Mouse (Mus musculus) small intestine, adult 2 months (tissue): Measurements from ENCODE around the gene Snap47. TPM values are rescaled to one million over a fixed set of nuclear protein-coding genes. Genes with fewer than 3 reads are reported as not detected.

Experiments
- H3K27ac ChIP-seq: fragments of 200-500 bp; 2 replicates; pipeline ENCODE4 v1.5.1; 2012; ENCODE audit warnings: low read depth, low read length, control low read depth, inconsistent platforms; ENCODE audit not compliant: insufficient read depth
- H3K27me3 ChIP-seq: fragments of 200-500 bp; 2 replicates; pipeline ENCODE4 v1.6.1; 2012; ENCODE audit warnings: mild to moderate bottlenecking, moderate library complexity, low read length, inconsistent platforms; ENCODE audit not compliant: control insufficient read depth, insufficient read depth
- H3K36me3 ChIP-seq: fragments of 200-500 bp; 2 replicates; pipeline ENCODE4 v1.6.1; 2012; ENCODE audit warnings: mild to moderate bottlenecking, low read length, control low read depth, inconsistent platforms; ENCODE audit not compliant: control insufficient read depth, insufficient read depth
- H3K4me1 ChIP-seq: fragments of 200-500 bp; 2 replicates; pipeline ENCODE4 v1.6.1; 2012; ENCODE audit warnings: low read length, inconsistent platforms, mixed read lengths; ENCODE audit not compliant: control insufficient read depth, insufficient read depth, insufficient read length
- H3K4me3 ChIP-seq: fragments of 200-500 bp; 2 replicates; pipeline ENCODE4 v1.5.1; 2012; ENCODE audit warnings: low read depth, mild to moderate bottlenecking, control low read depth, inconsistent platforms, low read length, moderate library complexity
- CTCF ChIP-seq: fragments of 200-500 bp; IDR thresholded peaks from 2 replicates; pipeline ENCODE4 v1.5.1; 2012; ENCODE audit warnings: low read depth, mild to moderate bottlenecking, control low read depth, inconsistent platforms, low read length, moderate library complexity, mixed read lengths; ENCODE audit not compliant: insufficient replicate concordance, insufficient read length; ENCODE audit errors: extremely low read depth
- POLR2A ChIP-seq: fragments of 200-500 bp; IDR thresholded peaks from 2 replicates; pipeline ENCODE4 v1.6.1; 2012; ENCODE audit warnings: low read depth, mild to moderate bottlenecking, control low read depth, inconsistent platforms, low read length, moderate library complexity
- WGBS: fragments of 180-500 bp; shearing (Covaris S2); methylation state at CpG from one replicate; pipeline ENCODE4 v1.1.7; 2018; 5-methylcytosine and 5-hydroxymethylcytosine counted together
- polyA plus RNA-seq: library from polyadenylated mRNA; depleted of rRNA; stranded (reverse); fragments of >200 nt; gene quantifications from 2 replicates; pipeline ENCODE4 v1.2.3, GENCODE M21; 2012

Gene Snap47
- polyA plus RNA-seq, 1 experiment = 14.6 TPM

GRCm38 (mm10) chr11:59472326-59472677, 21.3 kb upstream of the Snap47 start, which contains the start of gene Zfp867:
Gene Zfp867 (minus strand): TSS chr11:59472474.
- peak within 1 kb of the TSS; percentile 82 for H3K4me3 ChIP-seq
- TF ChIP-seq POLR2A (peak; percentile 15; the same call in 1 of the 2 replicates), CTCF (no peak)
- no peaks in the 10 kb centered on the region; the same call in 1 of the 2 replicates for H3K36me3 ChIP-seq
- WGBS = under 1% methylated on average over 19 of the region's 19 CpGs
- no peaks in the 10 kb centered on the region; the same call in 1 of the 2 replicates for H3K4me1 ChIP-seq
- no peaks in the 10 kb centered on the region for H3K27me3 ChIP-seq
- H3K27ac ChIP-seq = peak within 1 kb of the TSS; percentile 38

GRCm38 (mm10) chr11:59471413-59472325, 20.7 kb upstream of the Snap47 start:
- Histone ChIP-seq H3K4me1 (no peaks in the 10 kb centered on the region; the same call in 1 of the 2 replicates), H3K36me3 (no peaks in the 10 kb centered on the region; the same call in 1 of the 2 replicates), H3K27ac (peak overlapping the region; percentile 38), H3K4me3 (peak overlapping the region; percentile 82), H3K27me3 (no peaks in the 10 kb centered on the region)
- TF ChIP-seq CTCF (no peak), POLR2A (no peak)
- 4% methylated on average over 37 of the region's 37 CpGs for WGBS

- Histone ChIP-seq H3K4me1 (no peaks in the 10 kb centered on the region), H3K36me3 (peaks cover 24% of the 10 kb centered on the region), H3K27ac (no peak overlapping the region), H3K27me3 (no peaks in the 10 kb centered on the region), H3K4me3 (no peak overlapping the region)
- TF ChIP-seq CTCF (no peak), POLR2A (no peak)
- 97% methylated on average over 2 of the region's 2 CpGs for WGBS
Measured at GRCm38 (mm10) chr11:59460459-59460858, 9.5 kb upstream of the Snap47 start.

GRCm38 (mm10) chr11:59458973-59459372, 8.0 kb upstream of the Snap47 start:
- Histone ChIP-seq H3K4me3 (no peak overlapping the region), H3K4me1 (no peaks in the 10 kb centered on the region), H3K36me3 (peaks cover 35% of the 10 kb centered on the region), H3K27ac (no peak overlapping the region), H3K27me3 (no peaks in the 10 kb centered on the region)
- no peak for TF ChIP-seq CTCF
- no peak for TF ChIP-seq POLR2A
- WGBS = 49% methylated on average over 5 of the region's 5 CpGs

DNA sequence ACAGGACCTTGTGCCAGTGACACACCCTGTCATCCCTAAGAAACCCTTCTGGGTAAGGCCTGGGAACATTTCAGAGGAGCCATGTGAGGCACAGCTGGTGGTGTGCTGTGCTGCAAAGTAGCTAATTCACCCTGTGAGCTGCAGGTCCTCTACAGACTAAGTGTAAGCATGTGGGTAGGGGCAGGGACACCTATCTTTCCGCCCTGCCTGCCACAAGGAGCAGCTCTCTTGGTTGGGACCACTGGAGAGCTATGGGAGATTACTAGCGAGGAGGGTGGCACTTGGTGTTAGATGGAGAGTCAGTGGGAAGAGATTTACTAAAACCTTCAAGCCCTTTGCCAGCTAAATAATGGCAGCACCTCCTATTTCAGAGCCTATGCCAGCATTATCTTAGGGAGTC, 5.9 kb upstream of the Snap47 start:
- Histone ChIP-seq H3K4me3 (no peak overlapping the region), H3K27ac (no peak overlapping the region), H3K27me3 (no peaks in the 10 kb centered on the region), H3K36me3 (peaks cover 25% of the 10 kb centered on the region), H3K4me1 (no peaks in the 10 kb centered on the region)
- TF ChIP-seq POLR2A = no peak
- TF ChIP-seq CTCF = no peak
- WGBS = 93% methylated on average over 2 of the region's 2 CpGs

- WGBS = 88% methylated on average over 2 of the region's 2 CpGs
- H3K27me3 ChIP-seq = no peaks in the 10 kb centered on the region
- TF ChIP-seq POLR2A = no peak
- TF ChIP-seq CTCF = no peak
Measured at GRCm38 (mm10) chr11:59456346-59456745, 5.4 kb upstream of the Snap47 start.

DNA sequence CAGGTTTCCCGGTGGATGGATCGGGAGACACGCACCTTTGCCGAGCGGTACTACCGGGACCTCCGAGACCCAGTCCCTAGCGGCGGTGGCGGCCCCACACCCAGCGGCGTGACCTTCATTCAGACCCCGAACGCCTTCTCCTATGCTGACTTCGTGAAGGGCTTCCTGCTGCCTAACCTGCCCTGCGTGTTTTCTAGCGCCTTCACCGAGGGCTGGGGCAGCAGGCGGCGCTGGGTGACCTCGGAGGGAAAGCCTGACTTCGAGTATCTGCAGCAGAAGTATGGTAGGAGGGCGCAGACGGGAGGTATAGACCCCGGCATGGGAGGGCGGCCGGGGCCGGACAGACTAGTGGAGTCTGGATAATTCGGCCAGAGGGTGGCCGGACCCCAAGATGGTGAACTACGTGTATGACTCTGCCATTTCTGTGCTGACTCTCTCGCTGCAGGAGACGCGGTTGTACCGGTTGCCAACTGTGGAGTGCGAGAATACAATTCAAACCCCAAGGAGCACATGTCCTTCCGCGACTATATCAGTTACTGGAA, 685 bp downstream of the Snap47 start:
- peaks cover 8% of the 10 kb centered on the region for H3K4me1 ChIP-seq
- H3K36me3 ChIP-seq = peaks cover 16% of the 10 kb centered on the region
- 1% methylated on average over 38 of the region's 38 CpGs for WGBS
- no peaks in the 10 kb centered on the region for H3K27me3 ChIP-seq
- peak overlapping the region; percentile 46 for H3K27ac ChIP-seq
- H3K4me3 ChIP-seq = peak overlapping the region; percentile 73
- TF ChIP-seq POLR2A (no peak), CTCF (no peak)

More at GRCm38 (mm10) chr11:59456346-59456745, 5.4 kb upstream of the Snap47 start:
- H3K4me1 ChIP-seq = no peaks in the 10 kb centered on the region
- no peak overlapping the region for H3K27ac ChIP-seq
- H3K36me3 ChIP-seq = peaks cover 25% of the 10 kb centered on the region
- H3K4me3 ChIP-seq = no peak overlapping the region
